Mouse (Mus musculus) megakaryocyte, embryonic 14.5 days (primary cell): ENCODE measurements at regions not wholly inside any gene's neighbourhood (a gene's known extent, or its start where the extent isn't known, plus 50 kb on each side); places are given as distances from the start of the nearest gene placed in this dataset.

ENCODE experiments used
- H3K27me3 ChIP-seq: replicated peaks from 2 replicates; pipeline ENCODE3; 2012; ENCODE audit warnings: inconsistent platforms
- H3K36me3 ChIP-seq: replicated peaks from 2 replicates; pipeline ENCODE3; 2012; ENCODE audit warnings: low read length, inconsistent platforms, mixed read lengths
- H3K4me1 ChIP-seq: 2 replicates; pipeline ENCODE4 v1.6.1; 2012; ENCODE audit warnings: inconsistent platforms
- H3K4me3 ChIP-seq: replicated peaks from 2 replicates; pipeline ENCODE3; 2012; ENCODE audit warnings: moderate library complexity, mild to moderate bottlenecking, inconsistent platforms
- H3K9me3 ChIP-seq: 2 replicates; pipeline ENCODE4 v1.6.1; 2012; ENCODE audit warnings: inconsistent platforms
- FLI1 ChIP-seq: IDR thresholded peaks from 2 replicates; pipeline ENCODE4 v1.6.1; 2012; ENCODE audit warnings: low read length, inconsistent platforms, mixed read lengths
- GATA1 ChIP-seq: IDR thresholded peaks from 3 replicates; pipeline ENCODE4 v1.6.1; 2012; ENCODE audit warnings: mixed read lengths, low read length, inconsistent platforms, borderline replicate concordance

DNA sequence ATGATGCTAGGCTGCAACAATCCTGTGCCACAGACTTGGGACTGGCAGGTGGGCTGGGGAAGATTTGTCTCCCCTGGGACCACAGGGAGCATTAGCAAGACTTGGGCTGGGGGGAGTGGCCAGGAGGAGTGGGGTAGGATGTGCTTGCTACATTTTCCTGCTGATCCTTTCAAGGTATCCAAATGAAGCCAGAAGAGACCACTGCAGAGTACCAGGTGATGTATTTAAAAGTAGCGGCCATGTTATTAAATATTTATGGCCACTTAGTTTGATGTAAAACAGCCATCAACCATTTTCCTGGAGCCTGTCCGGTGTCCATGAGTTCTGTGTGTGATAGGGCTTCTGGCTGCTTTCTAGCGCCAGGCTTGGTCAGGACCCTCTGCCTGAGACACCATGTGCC is 220.3 kb upstream of the Prok2 start:
- H3K4me3 ChIP-seq = no peak overlapping the region
- no peaks in the 10 kb centered on the region for H3K4me1 ChIP-seq
- TF ChIP-seq FLI1 (no peak), GATA1 (no peak)
- no peaks in the 10 kb centered on the region for H3K36me3 ChIP-seq
- H3K27me3 ChIP-seq = peaks cover 2% of the 10 kb centered on the region
- H3K9me3 ChIP-seq = peaks cover 32% of the 10 kb centered on the region

DNA sequence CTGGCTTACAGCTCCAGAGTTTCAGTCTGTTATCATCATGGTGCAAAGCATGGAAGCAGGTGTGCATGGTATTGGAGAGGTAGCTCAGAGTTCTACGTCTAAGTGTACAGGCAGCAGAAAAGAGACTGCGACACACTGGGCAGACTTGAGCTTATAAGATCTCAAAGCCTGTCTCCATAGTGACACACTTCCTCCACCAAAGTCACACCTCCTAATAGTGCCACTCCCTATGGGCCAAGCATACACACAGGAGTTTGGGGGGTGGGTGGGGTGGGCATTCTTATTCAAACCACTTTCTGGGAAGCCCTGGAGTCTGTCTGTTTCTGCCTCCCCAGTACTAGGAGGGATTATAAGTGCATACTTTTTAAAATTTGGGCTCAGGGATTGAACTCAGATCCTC is 219.5 kb upstream of the Prok2 start:
- TF ChIP-seq GATA1 = no peak
- no peak for TF ChIP-seq FLI1
- H3K9me3 ChIP-seq = peaks cover 28% of the 10 kb centered on the region

DNA sequence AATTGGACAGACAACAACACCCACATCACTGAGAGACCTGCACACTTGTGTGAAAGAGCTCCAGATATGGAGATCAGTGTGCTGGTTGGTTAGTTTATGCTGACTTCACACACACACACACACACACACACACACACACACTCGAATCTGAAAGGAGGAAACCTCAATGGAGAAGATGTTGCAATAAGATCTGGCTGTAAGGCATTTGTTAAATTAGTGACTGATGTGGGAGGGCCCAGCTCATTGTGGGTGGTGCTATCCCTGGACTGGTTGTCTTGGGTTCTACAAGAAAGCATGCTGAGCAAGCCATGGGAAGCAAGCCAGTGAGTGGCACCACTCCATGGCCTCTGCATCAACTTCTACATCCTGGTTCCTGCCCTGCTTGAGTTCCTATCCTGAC is 216.8 kb upstream of the Prok2 start:
- no peak for TF ChIP-seq FLI1
- no peak for TF ChIP-seq GATA1
- Histone ChIP-seq H3K4me1 (no peaks in the 10 kb centered on the region), H3K4me3 (no peak overlapping the region), H3K27me3 (peaks cover 2% of the 10 kb centered on the region), H3K9me3 (peaks cover 2% of the 10 kb centered on the region), H3K36me3 (no peaks in the 10 kb centered on the region)

More for the DNA sequence above, 219.5 kb upstream of the Prok2 start:
- H3K4me3 ChIP-seq = no peak overlapping the region
- H3K4me1 ChIP-seq = no peaks in the 10 kb centered on the region
- no peaks in the 10 kb centered on the region for H3K36me3 ChIP-seq
- H3K27me3 ChIP-seq = peaks cover 2% of the 10 kb centered on the region

DNA sequence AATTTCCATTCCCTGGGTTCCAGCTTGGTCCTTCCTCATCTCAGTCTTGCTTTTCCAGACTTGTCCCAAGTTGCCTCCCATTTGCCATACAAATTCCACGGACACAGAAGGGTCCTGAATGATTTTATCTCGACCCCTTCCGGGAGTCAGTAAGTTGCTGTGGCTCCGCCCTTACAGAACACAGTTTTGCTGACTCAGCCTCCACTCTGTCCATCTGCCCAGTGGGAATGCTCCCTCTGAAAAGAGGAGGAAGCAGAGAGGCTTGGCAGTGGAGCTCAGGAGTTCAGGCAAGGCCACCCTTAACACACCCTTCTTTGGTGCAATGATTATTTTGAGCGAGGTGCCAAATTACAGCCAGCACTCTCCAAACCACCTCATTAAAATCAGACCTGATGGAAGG is 213.9 kb upstream of the Prok2 start:
- H3K27me3 ChIP-seq = no peaks in the 10 kb centered on the region
- no peaks in the 10 kb centered on the region for H3K9me3 ChIP-seq
- no peaks in the 10 kb centered on the region for H3K4me1 ChIP-seq
- H3K4me3 ChIP-seq = no peak overlapping the region
- TF ChIP-seq GATA1 (no peak), FLI1 (no peak)
- H3K36me3 ChIP-seq = no peaks in the 10 kb centered on the region

DNA sequence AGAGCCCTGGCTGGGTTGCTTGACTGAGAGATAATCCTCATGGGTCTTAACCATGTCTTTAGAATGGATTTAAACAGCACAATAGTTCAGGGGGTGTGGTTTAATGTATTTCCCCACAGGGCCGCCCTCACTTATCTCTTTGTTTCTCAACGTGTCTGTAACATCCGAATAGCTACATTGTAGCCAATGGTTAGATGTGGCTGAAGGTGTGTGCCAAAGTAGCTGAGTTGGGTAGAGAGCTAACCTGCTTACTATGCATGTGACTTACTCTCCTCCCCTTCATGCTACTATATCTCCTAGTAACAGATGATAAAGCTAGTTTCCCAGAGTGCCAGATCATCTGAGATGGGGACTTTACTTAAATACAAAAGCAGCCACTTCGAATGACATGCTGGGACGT is 213.2 kb upstream of the Prok2 start:
- no peaks in the 10 kb centered on the region for H3K27me3 ChIP-seq
- no peak overlapping the region for H3K4me3 ChIP-seq
- H3K9me3 ChIP-seq = no peaks in the 10 kb centered on the region
- no peaks in the 10 kb centered on the region for H3K4me1 ChIP-seq
- TF ChIP-seq FLI1 = no peak
- no peak for TF ChIP-seq GATA1
- H3K36me3 ChIP-seq = no peaks in the 10 kb centered on the region

DNA sequence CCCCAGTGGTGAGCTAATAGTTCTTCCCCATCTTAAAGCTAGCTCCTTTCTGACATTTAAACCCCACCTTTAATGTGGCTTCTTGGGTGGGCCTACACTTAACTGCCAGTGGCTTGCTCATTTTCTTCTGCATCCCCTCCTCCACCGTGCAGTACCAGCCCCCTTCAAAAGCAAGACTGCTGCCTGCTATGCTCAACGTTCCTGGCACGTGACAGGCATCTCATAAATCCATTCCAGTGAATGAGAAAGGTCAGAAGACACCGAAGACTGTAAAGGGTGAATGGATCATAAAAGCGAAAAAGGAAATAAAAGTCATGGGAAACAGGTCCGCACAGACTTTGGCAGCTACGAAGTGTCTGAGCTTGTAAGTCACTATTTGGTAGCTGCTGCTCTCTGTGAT is 212.8 kb upstream of the Prok2 start:
- H3K27me3 ChIP-seq = peaks cover 1% of the 10 kb centered on the region
- no peaks in the 10 kb centered on the region for H3K4me1 ChIP-seq
- H3K36me3 ChIP-seq = no peaks in the 10 kb centered on the region
- no peak for TF ChIP-seq GATA1
- no peak for TF ChIP-seq FLI1
- H3K4me3 ChIP-seq = no peak overlapping the region
- H3K9me3 ChIP-seq = no peaks in the 10 kb centered on the region

DNA sequence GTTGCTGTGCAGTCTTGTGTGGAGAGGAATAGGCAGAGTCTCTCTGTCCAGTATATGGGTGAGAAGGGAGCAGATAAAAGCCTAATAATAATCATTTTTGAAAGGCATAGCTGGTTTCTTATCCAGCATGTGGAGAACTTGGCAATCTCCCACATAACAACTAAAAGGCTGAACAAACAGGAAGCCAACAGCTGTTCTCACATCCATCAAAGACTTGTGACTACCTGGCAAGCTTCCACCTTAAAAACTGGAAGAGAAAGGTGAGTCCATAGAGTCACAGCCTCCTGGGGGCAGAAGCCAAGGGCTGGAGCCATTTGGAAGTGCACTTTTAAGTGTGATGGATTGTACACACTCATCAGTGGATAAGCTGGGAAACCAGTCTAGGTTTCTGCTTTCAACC is 210.5 kb upstream of the Prok2 start:
- peaks cover 5% of the 10 kb centered on the region; the same call in 1 of the 2 replicates for H3K4me1 ChIP-seq
- peaks cover 6% of the 10 kb centered on the region for H3K27me3 ChIP-seq
- H3K36me3 ChIP-seq = no peaks in the 10 kb centered on the region
- no peak overlapping the region for H3K4me3 ChIP-seq
- TF ChIP-seq FLI1 = no peak
- no peak for TF ChIP-seq GATA1
- no peaks in the 10 kb centered on the region for H3K9me3 ChIP-seq

DNA sequence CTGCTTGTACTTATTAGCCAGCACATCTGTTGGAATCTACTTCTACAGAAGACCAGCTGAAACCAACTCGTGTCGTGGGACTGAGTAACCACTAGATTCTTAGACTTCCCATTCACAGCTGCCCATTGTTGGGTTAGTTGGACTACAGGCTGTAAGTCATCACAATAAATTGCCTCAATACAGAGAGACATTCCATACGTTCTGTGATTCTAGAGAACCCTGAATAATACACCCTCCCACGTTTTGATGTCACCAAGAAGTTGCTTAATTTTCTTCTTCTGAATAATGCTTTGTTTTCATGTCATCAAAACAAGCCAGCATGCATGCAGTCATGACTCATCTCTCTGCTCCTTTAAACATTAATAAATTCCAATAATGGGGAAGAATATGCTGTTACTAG is 209.2 kb upstream of the Prok2 start:
- Histone ChIP-seq H3K4me3 (no peak overlapping the region), H3K36me3 (no peaks in the 10 kb centered on the region), H3K9me3 (no peaks in the 10 kb centered on the region), H3K27me3 (peaks cover 6% of the 10 kb centered on the region), H3K4me1 (peaks cover 5% of the 10 kb centered on the region; the same call in 1 of the 2 replicates)
- TF ChIP-seq GATA1 (no peak), FLI1 (no peak)

DNA sequence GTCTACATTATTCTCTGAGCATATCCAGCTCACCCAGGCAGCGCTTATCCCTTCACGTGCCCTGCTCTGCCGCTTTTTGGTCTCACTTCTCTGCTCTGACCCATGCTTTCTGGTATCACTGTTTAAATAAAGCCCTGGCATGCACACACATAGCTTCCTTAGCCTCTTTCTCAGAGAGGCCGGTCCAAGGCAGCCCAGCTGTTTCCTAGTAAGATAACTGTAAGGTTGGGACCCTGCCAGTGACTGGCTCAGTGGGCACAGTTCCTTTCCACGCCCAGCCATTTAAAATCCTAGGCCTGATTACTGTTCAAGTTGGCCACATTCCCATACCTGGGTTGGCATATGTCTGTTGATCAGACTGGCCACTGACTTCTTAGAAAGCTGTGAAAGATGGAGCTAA is 208.2 kb upstream of the Prok2 start:
- H3K9me3 ChIP-seq = no peaks in the 10 kb centered on the region

DNA sequence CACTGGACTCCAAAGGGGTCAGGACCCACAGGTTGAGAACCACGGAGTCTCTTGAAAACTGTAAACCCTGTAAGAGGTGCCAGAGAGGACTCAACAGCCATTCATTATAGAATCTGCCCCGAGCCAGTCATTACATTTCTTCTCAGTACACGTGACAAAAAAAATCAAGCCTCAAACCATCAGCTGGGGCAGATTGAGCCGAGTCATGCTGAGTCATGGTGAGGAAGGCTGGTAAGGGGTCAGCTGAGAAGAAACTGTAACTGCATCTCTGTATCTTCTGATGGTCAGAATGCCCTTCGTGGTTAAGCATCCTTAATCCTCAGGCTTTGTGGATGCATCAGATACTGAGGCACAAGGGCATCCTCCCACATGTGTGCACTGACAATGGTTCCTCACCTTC is 207.2 kb upstream of the Prok2 start:
- Histone ChIP-seq H3K4me1 (peaks cover 5% of the 10 kb centered on the region; the same call in 1 of the 2 replicates), H3K36me3 (no peaks in the 10 kb centered on the region), H3K27me3 (peaks cover 8% of the 10 kb centered on the region), H3K9me3 (no peaks in the 10 kb centered on the region), H3K4me3 (no peak overlapping the region)
- TF ChIP-seq FLI1 (no peak), GATA1 (no peak)

More for the DNA sequence above, 208.2 kb upstream of the Prok2 start:
- peaks cover 5% of the 10 kb centered on the region; the same call in 1 of the 2 replicates for H3K4me1 ChIP-seq
- H3K36me3 ChIP-seq = no peaks in the 10 kb centered on the region
- no peak overlapping the region for H3K4me3 ChIP-seq
- no peak for TF ChIP-seq FLI1
- TF ChIP-seq GATA1 = no peak
- peaks cover 8% of the 10 kb centered on the region for H3K27me3 ChIP-seq

DNA sequence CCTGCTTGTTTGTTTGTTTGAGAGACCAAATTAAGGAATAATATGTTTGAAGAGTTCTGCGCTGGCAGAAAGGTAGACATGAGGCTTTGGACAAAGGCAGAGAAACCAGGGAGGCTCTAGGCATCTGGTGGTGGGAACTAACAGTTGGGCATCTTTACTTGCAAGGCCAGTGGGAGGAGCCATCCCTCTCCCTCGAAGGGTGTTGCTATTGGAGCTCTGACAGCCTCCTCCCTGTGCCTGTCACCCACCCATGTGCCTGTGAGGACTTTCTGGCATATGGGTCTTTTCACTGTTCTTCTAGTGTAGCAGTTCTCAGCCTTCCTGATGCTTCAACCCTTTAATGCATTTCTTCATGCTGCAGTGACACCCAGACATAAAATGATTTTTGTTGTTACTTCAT is 206.7 kb upstream of the Prok2 start:
- H3K4me3 ChIP-seq = no peak overlapping the region
- no peaks in the 10 kb centered on the region for H3K36me3 ChIP-seq
- peaks cover 8% of the 10 kb centered on the region for H3K27me3 ChIP-seq
- peaks cover 5% of the 10 kb centered on the region; the same call in 1 of the 2 replicates for H3K4me1 ChIP-seq
- TF ChIP-seq GATA1 (no peak), FLI1 (no peak)
- no peaks in the 10 kb centered on the region for H3K9me3 ChIP-seq
